1 mouse cellular context compared by ENCODE assay signal in genomic region chr4:133671881-133672844, GRCm38 (mm10).
TF ChIP-seq lines count a peak whose summit lies in the region.

Pigv (minus strand) TSS chr4:133672647.

TF ChIP-seq in MEL, 35 proteins besides CTCF, POLR2A, EP300 and RAD21 (continued from another document):
- TF ChIP-seq POLR2AphosphoS2 (IDR thresholded peaks at IDR 0.05; ENCODE audit: low read length), result no peak; the same call in 1 of the 2 replicates
- 0 out of 2 replicates have a peak, but pooled peaks have one; percentile 35 for TF ChIP-seq MEF2A (IDR thresholded peaks at IDR 0.05; ENCODE audit: extremely low read depth, insufficient replicate concordance, low read depth, low read length, poor library complexity, severe bottlenecking)
- no peak for TF ChIP-seq USF1 (IDR thresholded peaks at IDR 0.05; ENCODE audit: low read depth, low read length)
- TF ChIP-seq SMC3 (IDR thresholded peaks at IDR 0.05; ENCODE audit: low read depth, low read length), result no peak
- peak; percentile 47; the same call in 1 of the 2 replicates for TF ChIP-seq TCF12 (IDR thresholded peaks at IDR 0.05; ENCODE audit: low read depth, low read length)
- no peak for TF ChIP-seq GABPA (IDR thresholded peaks at IDR 0.05; ENCODE audit: low read depth, low read length)
- no peak for TF ChIP-seq MYB (IDR thresholded peaks at IDR 0.05; ENCODE audit: low read depth, low read length)
